Mouse (Mus musculus): ENCODE data around the gene Mybphl. TPM values are rescaled to one million over a fixed set of nuclear protein-coding genes. Genes with fewer than 3 reads are reported as not detected.

Mybphl gene
- not detected in 2 replicates for total RNA-seq (2021)
- long read RNA-seq, experiment 1: 0 reads
- long read RNA-seq, experiment 2: 0 reads

- DNase-seq: no peak
These were observed at the start of gene Mybphl for GRCm38 (mm10) chr3:108364270-108364995. Gene Mybphl, plus strand, starts transcription at chr3:108364911.

- DNase-seq: no peak
These were observed 46.2 kb upstream of the Mybphl start for GRCm38 (mm10) chr3:108318517-108318916.

DNA sequence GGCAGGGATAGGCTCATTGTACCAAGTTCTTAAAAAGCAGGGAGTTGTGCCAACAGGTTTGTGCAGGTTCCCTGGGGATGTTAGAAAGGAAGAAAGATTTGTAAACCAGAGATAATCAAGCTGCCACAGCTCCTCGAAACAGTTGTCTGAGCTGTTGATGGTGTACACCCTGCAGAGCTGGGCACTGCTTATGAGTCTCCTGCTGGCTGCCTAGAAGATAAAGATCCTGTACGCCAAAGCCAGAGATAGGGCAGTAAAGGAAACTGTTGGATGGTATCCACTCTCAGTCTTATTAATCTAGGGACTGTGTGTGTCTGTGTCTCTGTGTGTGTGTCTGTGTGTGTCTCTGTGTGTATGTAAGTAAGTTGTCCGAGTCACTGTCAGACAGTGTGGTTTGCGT is 43.0 kb upstream of the Mybphl start:
- no peak for DNase-seq

DNA sequence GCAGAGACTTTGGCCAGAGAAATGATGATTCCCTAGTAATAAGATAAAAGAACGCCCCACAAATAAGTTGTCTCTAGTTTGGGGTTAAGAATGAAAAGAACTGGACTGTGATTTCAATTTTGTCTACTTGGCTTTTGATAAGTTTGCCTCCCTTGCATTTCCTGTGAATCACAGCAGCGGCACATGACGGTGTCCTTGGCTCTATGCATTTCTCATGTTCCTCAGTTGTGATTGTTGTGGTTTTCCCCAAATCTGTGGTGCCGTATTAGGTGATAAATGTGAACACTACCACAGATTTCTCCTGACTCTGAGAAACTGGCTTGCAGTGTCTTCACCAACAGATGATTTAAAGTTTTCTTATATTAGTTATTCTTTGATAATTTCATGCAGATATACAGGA is 42.6 kb upstream of the Mybphl start:
- peak; percentile 17 for DNase-seq

DNA sequence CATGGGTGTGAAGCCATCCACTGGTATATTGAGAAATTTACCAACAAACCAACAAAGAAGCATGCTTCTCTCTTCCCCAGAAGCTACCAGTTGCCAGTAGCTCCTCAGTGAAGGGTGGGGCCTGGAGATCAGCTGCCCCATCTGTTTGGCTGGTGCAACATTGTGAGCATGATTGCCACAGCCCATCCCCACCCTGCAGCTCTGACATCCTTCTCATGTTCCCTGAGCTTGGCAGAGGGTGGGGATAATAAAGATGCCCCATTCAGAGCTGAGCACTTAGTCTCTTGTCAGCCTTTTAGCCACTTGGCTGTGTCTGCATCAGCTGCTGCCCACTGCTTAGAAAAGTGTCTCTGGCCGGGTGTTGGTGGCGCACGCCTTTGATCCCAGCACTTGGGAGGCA is 41.7 kb upstream of the Mybphl start:
- DNase-seq: no peak

GRCm38 (mm10) chr3:108324837-108325236 is 39.9 kb upstream of the Mybphl start:
- no peak for DNase-seq

DNA sequence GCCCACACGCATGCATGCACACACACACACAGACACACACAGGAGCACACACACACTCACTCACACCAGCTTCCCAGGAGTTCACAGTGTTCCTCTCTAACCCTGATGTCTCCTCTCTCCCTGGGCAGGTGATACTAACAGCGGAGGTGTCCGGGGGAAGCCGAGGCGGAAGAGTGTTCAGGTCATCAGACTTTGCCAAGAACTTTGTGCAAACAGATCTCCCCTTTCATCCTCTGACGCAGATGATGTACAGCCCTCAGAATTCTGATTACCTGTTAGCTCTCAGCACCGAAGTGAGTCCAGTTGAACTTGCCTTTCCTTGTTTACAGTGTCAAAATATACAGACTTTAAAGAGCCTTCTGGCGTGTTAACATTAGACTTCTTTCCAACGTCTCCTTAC is 39.2 kb upstream of the Mybphl start:
- DNase-seq: no peak

DNA sequence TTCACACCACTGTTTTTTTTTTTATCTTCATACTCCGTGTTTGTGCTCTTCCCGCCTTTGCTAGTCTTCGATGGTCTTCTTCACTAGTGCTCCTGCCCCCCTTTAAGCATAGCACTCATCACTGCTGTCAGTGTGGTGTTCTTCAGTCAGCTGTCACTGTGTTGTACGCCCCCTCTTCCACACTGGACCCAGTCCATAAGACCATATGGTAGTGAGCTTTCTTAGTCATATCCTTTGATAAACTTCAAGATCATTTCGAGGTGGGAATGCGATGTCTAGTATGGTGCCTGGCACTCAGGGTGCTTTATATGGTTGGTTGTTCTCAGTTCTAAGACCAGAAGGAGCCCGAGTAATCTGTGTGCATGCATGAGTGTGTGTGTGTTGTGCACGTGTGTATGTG is 37.4 kb upstream of the Mybphl start:
- no peak for DNase-seq

- DNase-seq: peak; percentile 20
These were observed 36.8 kb upstream of the Mybphl start for GRCm38 (mm10) chr3:108327916-108328315.

DNA sequence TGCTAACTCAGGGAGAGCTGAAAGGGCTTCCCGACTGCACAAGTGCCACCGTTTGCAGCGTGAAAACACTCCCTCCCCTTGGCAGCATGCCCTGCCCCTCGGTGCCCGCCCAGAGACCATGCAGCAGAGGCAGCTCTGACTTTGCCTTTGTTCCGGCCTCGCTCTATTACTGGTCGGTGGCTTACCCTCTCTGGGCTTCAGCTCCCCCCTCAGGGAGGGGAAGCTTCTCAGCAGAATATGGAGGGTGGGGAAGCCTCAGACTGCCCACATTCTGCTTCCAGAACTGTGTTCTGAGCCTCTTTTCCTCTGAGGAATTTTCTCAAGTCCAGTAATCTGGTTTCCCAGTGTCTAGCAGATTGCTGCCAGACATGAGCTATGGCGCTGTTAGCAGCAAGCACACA is 36.3 kb upstream of the Mybphl start:
- peak; percentile 89 for DNase-seq

DNA sequence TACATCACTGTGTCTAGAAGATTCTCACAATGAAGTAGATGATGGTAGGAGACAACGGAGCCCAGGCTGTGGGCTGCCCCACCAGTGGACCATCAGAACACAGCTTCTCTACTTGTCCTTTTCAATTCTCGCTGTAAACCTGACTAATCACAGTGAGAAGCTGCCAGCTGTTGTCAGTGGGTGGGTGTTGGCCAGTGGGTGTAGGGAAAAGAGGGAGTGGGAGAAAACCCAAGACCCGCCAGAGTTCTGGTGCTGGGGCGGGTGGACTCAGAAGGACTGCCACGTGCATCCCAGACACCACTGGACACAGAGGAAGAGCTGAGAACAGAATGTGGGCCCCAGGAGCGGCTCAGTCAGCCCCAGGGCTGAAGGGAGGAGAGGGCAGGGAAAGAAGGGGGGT is 33.9 kb upstream of the Mybphl start:
- no peak for DNase-seq

- no peak for DNase-seq
These were observed 27.8 kb upstream of the Mybphl start for GRCm38 (mm10) chr3:108336878-108337277.

DNA sequence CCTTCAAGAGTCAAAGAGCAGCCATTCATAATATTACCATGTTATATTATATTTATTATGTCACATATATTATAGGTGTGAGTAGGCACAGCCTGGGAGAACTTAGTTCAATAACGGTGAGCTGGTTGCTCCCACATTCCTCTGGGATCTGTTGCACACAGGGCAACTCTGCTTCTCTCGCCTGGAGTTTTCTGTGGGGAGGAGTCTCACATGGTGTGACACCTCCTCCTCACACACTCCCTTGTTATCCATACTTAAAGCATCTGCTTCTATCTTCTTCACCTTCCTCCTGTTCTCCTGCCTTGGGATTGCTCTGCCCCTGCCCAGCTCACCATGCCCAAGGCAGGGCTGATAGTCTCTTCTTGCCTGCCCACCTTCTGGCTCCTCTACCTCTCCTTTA is 23.7 kb upstream of the Mybphl start:
- no peak for DNase-seq

GRCm38 (mm10) chr3:108342185-108342584 is 22.5 kb upstream of the Mybphl start:
- DNase-seq: no peak

GRCm38 (mm10) chr3:108345855-108346254 is 18.9 kb upstream of the Mybphl start:
- DNase-seq: no peak

DNA sequence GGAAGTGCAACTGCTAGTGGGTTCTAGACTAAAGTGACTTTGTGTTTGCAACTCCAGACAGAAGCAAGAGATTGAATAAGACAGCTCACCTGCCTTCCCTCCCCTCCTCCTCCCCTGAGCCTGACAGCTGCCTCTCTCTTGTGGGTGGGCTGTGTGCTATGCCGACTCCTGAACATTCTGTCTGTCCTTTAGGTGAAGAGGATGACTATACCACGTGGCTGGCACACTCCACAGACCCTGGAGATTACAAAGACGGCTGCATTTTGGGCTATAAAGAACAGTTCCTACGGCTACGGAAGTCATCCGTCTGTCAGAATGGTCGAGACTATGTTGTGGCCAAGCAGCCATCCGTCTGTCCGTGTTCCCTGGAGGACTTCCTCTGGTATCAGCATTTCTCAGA is 16.3 kb upstream of the Mybphl start:
- no peak for DNase-seq

- no peak for DNase-seq
These were observed 9.5 kb upstream of the Mybphl start for GRCm38 (mm10) chr3:108355245-108355644.

DNA sequence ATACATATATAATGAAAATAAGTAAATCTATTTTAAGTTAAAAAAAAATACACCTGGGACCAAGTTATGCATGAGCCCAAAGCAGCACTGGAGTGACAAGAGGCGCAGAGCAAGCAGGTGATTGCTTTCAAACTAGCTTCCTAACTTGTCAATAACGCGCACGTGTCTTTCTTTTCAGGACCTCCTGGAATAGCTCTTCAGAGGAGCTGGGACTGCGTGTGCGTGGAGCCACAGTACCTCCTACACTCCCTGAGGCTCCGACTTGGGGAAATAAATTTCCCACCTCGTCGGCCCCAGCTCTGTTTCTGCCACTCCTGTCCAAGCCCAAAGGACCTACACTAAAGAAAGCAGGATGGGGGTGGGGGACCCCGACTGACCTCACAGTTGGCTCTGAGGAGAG is 7.7 kb upstream of the Mybphl start:
- DNase-seq: no peak

GRCm38 (mm10) chr3:108358445-108358844 is 6.3 kb upstream of the Mybphl start:
- no peak for DNase-seq

DNA sequence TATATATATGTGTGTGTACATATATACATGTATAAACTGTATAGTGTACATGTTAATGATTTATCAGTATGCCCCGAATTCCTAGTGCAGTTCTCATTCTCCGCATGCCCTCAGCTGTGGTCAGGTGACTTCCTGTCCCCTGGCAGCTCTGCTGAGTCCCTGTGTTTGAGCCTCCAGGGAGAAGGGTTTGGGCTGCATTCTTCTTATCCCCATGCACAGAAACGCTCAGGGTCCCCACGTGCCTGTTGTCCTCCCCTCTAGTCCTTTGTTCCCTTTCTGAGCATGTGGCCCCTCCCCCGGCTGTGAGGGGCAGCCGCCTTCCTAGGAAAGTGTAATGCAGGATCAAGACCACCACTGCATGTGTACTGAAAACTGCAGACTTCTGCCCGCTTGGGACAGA is 3.8 kb upstream of the Mybphl start:
- DNase-seq: no peak

GRCm38 (mm10) chr3:108363626-108364025 is 1.1 kb upstream of the Mybphl start:
- DNase-seq: no peak

- no peak for DNase-seq
These were observed 2.5 kb downstream of the Mybphl start for GRCm38 (mm10) chr3:108367173-108367572.

- DNase-seq: no peak
These were observed 3.1 kb downstream of the Mybphl start for GRCm38 (mm10) chr3:108367828-108368227.

DNA sequence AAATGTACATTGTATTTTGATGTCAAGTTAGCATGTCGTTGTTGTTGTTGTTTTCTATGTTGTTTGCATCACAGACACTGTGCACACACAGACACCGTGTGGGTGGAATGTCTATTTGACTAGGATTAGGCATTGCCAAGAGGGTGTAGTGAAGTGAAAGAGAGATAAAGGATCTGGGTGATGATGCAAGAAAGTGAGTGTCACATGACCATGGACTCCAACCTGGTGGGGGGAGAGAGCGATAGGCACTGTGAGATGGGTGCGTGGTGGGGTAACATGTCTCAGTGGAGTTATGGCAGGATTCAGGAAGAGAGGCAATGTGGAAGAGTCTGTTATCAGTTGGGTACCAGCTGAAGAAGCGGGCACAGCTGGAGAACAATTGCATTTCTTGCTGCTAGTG is 4.0 kb downstream of the Mybphl start:
- no peak for DNase-seq

DNA sequence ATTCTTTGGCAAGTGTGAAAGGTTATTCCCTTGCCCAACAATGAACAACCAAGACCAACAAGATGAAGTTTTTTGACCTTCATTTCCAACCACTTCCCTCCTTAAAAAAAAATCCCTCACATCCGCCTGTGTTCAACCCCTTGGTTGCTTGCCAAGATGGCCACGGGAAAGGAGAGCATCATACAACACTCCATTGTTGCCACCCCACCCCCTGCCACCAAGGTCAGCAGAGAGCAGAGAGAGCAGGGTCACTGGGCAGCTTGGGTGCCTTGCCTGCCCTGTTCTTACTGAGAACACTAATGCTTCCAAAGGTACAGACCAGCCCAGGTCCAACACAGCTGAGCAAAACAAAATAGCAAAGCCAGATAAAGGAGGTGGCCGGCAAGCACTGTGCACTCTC is 7.6 kb downstream of the Mybphl start:
- DNase-seq: peak; percentile 77
